Comparison of ENCODE assay signal across 11 mouse cellular contexts in genomic region chr11:21998141-21999047, GRCm38 (mm10). TPM values are rescaled to one million over a fixed set of nuclear protein-coding genes. Genes with fewer than 3 reads are reported as not detected.
DNase-seq lines count a peak whose midpoint lies in the region; ATAC-seq and TF ChIP-seq lines count a peak whose summit lies in the region.
"Had no signal": no experiment of that assay in that cellular context is flagged by ENCODE, and none has a peak within 500 bp of the region (broad histone marks: within the 10 kb centered on the region; RNA-seq: fewer than 3 reads in every experiment).

No protein-coding gene starts in this region.

- 3% methylated on average over 32 of the region's 32 CpGs for WGBS in hindbrain, embryonic 11.5 days
- 10% methylated on average over 32 of the region's 32 CpGs for WGBS in hindbrain, embryonic 16.5 days
- WGBS in forebrain, embryonic 12.5 days = 6% methylated on average over 32 of the region's 32 CpGs
- 5% methylated on average over 32 of the region's 32 CpGs for WGBS in liver, embryonic 13.5 days (ENCODE audit: insufficient replicate concordance)

- H3K4me3 ChIP-seq in hindbrain, embryonic 11.5 days (ENCODE audit: low read depth, low read length) = no peak overlapping the region
- no peak overlapping the region for H3K4me3 ChIP-seq in hindbrain, embryonic 16.5 days (ENCODE audit: low read length)
- no peak overlapping the region; a peak in 1 of 4 replicates for H3K4me3 ChIP-seq in ES-E14 (ENCODE audit: insufficient read depth in 1 of 2, low read depth in 1 of 2, low read length in 2 of 2, poor library complexity in 1 of 2, severe bottlenecking in 1 of 2)
- peak overlapping the region; percentile 79 for H3K4me3 ChIP-seq in forebrain, embryonic 12.5 days (replicated peaks)
- H3K4me3 ChIP-seq in liver, embryonic 13.5 days (replicated peaks) = peak overlapping the region; percentile 16
- H3K4me3 ChIP-seq: stomach, embryonic 15.5 days had no signal

- no peaks in the 10 kb centered on the region for H3K9me3 ChIP-seq in hindbrain, embryonic 11.5 days (ENCODE audit: control insufficient read depth, low read length)
- H3K9me3 ChIP-seq in hindbrain, embryonic 16.5 days (ENCODE audit: control insufficient read depth, low read length) = no peaks in the 10 kb centered on the region
- H3K9me3 ChIP-seq in ES-E14 (ENCODE audit: control insufficient read depth, insufficient read depth, low read depth, low read length) = no peaks in the 10 kb centered on the region
- H3K9me3 ChIP-seq in forebrain, embryonic 12.5 days = no peaks in the 10 kb centered on the region
- H3K9me3 ChIP-seq in liver, embryonic 13.5 days (replicated peaks) = no peaks in the 10 kb centered on the region
- H3K9me3 ChIP-seq: stomach, embryonic 15.5 days had no signal

- in situ Hi-C loops in ES-E14 (cut with MboI; ENCODE audit: low sequenced_read_pairs in 2 of 2, unreplicated experiment in 2 of 2) = no loop called here

- no peak overlapping the region for H3K27ac ChIP-seq in hindbrain, embryonic 11.5 days (ENCODE audit: low read depth, low read length)
- no peak overlapping the region for H3K27ac ChIP-seq in hindbrain, embryonic 16.5 days (ENCODE audit: low read depth, low read length)
- no peak overlapping the region for H3K27ac ChIP-seq in ES-E14 (ENCODE audit: insufficient read depth, low read depth, low read length, poor library complexity, severe bottlenecking)
- H3K27ac ChIP-seq in forebrain, embryonic 12.5 days = peak overlapping the region; percentile 86
- no peak overlapping the region for H3K27ac ChIP-seq in liver, embryonic 13.5 days
- H3K27ac ChIP-seq: stomach, embryonic 15.5 days had no signal

- no peak for ATAC-seq in hindbrain, embryonic 11.5 days (ENCODE audit: low FRiP score)
- ATAC-seq in hindbrain, embryonic 16.5 days = no peak
- ATAC-seq in forebrain, embryonic 12.5 days (ENCODE audit: low FRiP score) = no peak
- ATAC-seq in liver, embryonic 13.5 days (ENCODE audit: low read depth) = no peak
- no peak for ATAC-seq in CD4-positive, CD25-positive, alpha-beta regulatory T cell, adult 4 months

- H3K4me1 ChIP-seq in hindbrain, embryonic 11.5 days (replicated peaks; ENCODE audit: control insufficient read depth, insufficient read depth, low read length) = peaks cover 13% of the 10 kb centered on the region
- H3K4me1 ChIP-seq in hindbrain, embryonic 16.5 days (ENCODE audit: control insufficient read depth, insufficient read depth, low read depth, low read length) = peaks cover 17% of the 10 kb centered on the region
- peaks cover 0 to 4% of the 10 kb centered on the region in 2 experiments; a peak in 1 of 4 replicates for H3K4me1 ChIP-seq in ES-E14 (ENCODE audit: control insufficient read depth in 2 of 2, insufficient read depth in 2 of 2, low read length in 2 of 2, poor library complexity in 1 of 2)
- peaks cover 76% of the 10 kb centered on the region for H3K4me1 ChIP-seq in forebrain, embryonic 12.5 days
- H3K4me1 ChIP-seq in liver, embryonic 13.5 days (replicated peaks) = peaks cover 39% of the 10 kb centered on the region

- peaks cover 91% of the 10 kb centered on the region for H3K27me3 ChIP-seq in hindbrain, embryonic 11.5 days (ENCODE audit: control insufficient read depth, insufficient read depth, low read length)
- H3K27me3 ChIP-seq in hindbrain, embryonic 16.5 days (replicated peaks; ENCODE audit: control insufficient read depth, insufficient read depth, low read length) = peaks cover 44% of the 10 kb centered on the region
- peaks cover 48% of the 10 kb centered on the region for H3K27me3 ChIP-seq in forebrain, embryonic 12.5 days
- H3K27me3 ChIP-seq in liver, embryonic 13.5 days = peaks cover 100% of the 10 kb centered on the region

- H3K4me2 ChIP-seq in hindbrain, embryonic 11.5 days (replicated peaks; ENCODE audit: low read depth, low read length) = 0 out of 2 replicates have a peak overlapping the region, but pooled peaks have one; percentile 7
- H3K4me2 ChIP-seq in hindbrain, embryonic 16.5 days (ENCODE audit: low read length) = no peak overlapping the region; the same call in 1 of the 2 replicates
- peak overlapping the region; percentile 78 for H3K4me2 ChIP-seq in forebrain, embryonic 12.5 days
- H3K4me2 ChIP-seq in liver, embryonic 13.5 days = no peak overlapping the region
- H3K4me2 ChIP-seq: stomach, embryonic 15.5 days had no signal

- H3K36me3 ChIP-seq in hindbrain, embryonic 11.5 days (ENCODE audit: control insufficient read depth, insufficient read depth, low read length) = no peaks in the 10 kb centered on the region
- H3K36me3 ChIP-seq in hindbrain, embryonic 16.5 days (ENCODE audit: control insufficient read depth, insufficient read depth, low read length) = no peaks in the 10 kb centered on the region
- no peaks in the 10 kb centered on the region for H3K36me3 ChIP-seq in ES-E14 (ENCODE audit: control insufficient read depth, insufficient read depth, low read length, poor library complexity, severe bottlenecking)
- peaks cover 12% of the 10 kb centered on the region; the same call in 1 of the 2 replicates for H3K36me3 ChIP-seq in forebrain, embryonic 12.5 days (replicated peaks)
- H3K36me3 ChIP-seq in liver, embryonic 13.5 days = no peaks in the 10 kb centered on the region
- H3K36me3 ChIP-seq: G1E; stomach, embryonic 15.5 days had no signal

- no peak overlapping the region for H3K9ac ChIP-seq in hindbrain, embryonic 11.5 days (ENCODE audit: low read depth, low read length)
- no peak overlapping the region for H3K9ac ChIP-seq in hindbrain, embryonic 16.5 days (ENCODE audit: low read depth, low read length)
- H3K9ac ChIP-seq in ES-E14 (ENCODE audit: insufficient read depth, low read depth, low read length, poor library complexity, severe bottlenecking) = no peak overlapping the region
- H3K9ac ChIP-seq in forebrain, embryonic 12.5 days = peak overlapping the region; percentile 97
- H3K9ac ChIP-seq in liver, embryonic 13.5 days = no peak overlapping the region
- H3K9ac ChIP-seq: stomach, embryonic 15.5 days had no signal

- DNase-seq in hindbrain, embryonic 11.5 days (ENCODE audit: low spot score) = peak; percentile 65
- peak; percentile 26 for DNase-seq in ES-E14 (ENCODE audit: low read depth, low spot score)
- DNase-seq in liver, embryonic 13.5 days = no peak
- no peak for DNase-seq in urinary bladder, postnatal 4 days (ENCODE audit: low spot score in 2 of 2)
- no peak for DNase-seq in lung, postnatal 25 days (ENCODE audit: low spot score)

TF ChIP-seq in ES-E14, 5 proteins besides CTCF, POLR2A, EP300 and RAD21:
- TF ChIP-seq MAFK (IDR thresholded peaks at IDR 0.05; ENCODE audit: insufficient read depth, low read depth, low read length) (no peak), ZC3H11A (IDR thresholded peaks at IDR 0.05; ENCODE audit: borderline replicate concordance, low read depth, low read length) (no peak), CHD2 (IDR thresholded peaks at IDR 0.05; ENCODE audit: low read depth, low read length) (no peak), ZNF384 (IDR thresholded peaks at IDR 0.05; ENCODE audit: low read depth, low read length) (0 out of 2 replicates have a peak, but pooled peaks have one; percentile 31), HCFC1 (IDR thresholded peaks at IDR 0.05; ENCODE audit: borderline replicate concordance, insufficient read depth, low read length) (no peak)

RNA-seq across cellular contexts. Expression of gene Otx1, which starts 4.3 kb away (rescaled TPM):
- 2.0 and 3.0 TPM in 2 replicates for polyA plus RNA-seq in hindbrain, embryonic 11.5 days (2014; fragmentation: Nextera tagmentation; extraction: Ambion mirVana)
- 0.51 and 0.92 TPM in 2 replicates for polyA plus RNA-seq in hindbrain, embryonic 16.5 days (2015; fragmentation: Nextera tagmentation; extraction: Ambion mirVana)
- total RNA-seq in ES-E14 (2012; rRNA removed) = 0.05 TPM in 1 of 2 replicates, not detected in the other
- 34.2 and 34.9 TPM in 2 replicates for polyA plus RNA-seq in forebrain, embryonic 12.5 days (2016; fragmentation: Nextera tagmentation; extraction: Ambion mirVana)
- polyA plus RNA-seq in liver, embryonic 13.5 days (2015; fragmentation: Nextera tagmentation; extraction: Ambion mirVana) = not detected in 2 replicates
- not detected for polyA plus RNA-seq in CD4-positive, CD25-positive, alpha-beta regulatory T cell, adult 4 months (2017; shearing (Covaris generic))
- polyA plus RNA-seq: liver, embryonic 16.5 days had no signal

Comparison
In these comparisons a context has a peak if more than half of its experiments do, and no peak if none do; other contexts are left out.
1. H3K4me2 ChIP-seq: peak in hindbrain, embryonic 11.5 days (single experiment) and forebrain, embryonic 12.5 days (single experiment); none in hindbrain, embryonic 16.5 days (single experiment) and liver, embryonic 13.5 days (single experiment).
2. DNase-seq: peak in hindbrain, embryonic 11.5 days (single experiment) and ES-E14 (single experiment); none in liver, embryonic 13.5 days (single experiment), urinary bladder, postnatal 4 days (0 of 2) and lung, postnatal 25 days (single experiment).
3. H3K4me3 ChIP-seq: peak in forebrain, embryonic 12.5 days (single experiment) and liver, embryonic 13.5 days (single experiment); none in hindbrain, embryonic 11.5 days (single experiment), hindbrain, embryonic 16.5 days (single experiment) and ES-E14 (0 of 2).